Mouse (Mus musculus) lung, postnatal 0 days (tissue): ENCODE measurements around the gene Ddx47.

Experiments used
- CTCF ChIP-seq: IDR thresholded peaks from 2 replicates; pipeline ENCODE4 v1.5.1; 2016; ENCODE audit warnings: antibody characterized with exemption, mild to moderate bottlenecking
- EP300 ChIP-seq: IDR thresholded peaks from 2 replicates; pipeline ENCODE4 v1.6.1; 2016; ENCODE audit warnings: antibody characterized with exemption, mild to moderate bottlenecking, control low read depth

- TF ChIP-seq CTCF (no peak), EP300 (no peak)
These were observed 30.5 kb downstream of the Ddx47 start for GRCm38 (mm10) chr6:135041930-135042329.
